Comparison of ENCODE assay signal across 23 mouse cellular contexts in the genomic region with DNA sequence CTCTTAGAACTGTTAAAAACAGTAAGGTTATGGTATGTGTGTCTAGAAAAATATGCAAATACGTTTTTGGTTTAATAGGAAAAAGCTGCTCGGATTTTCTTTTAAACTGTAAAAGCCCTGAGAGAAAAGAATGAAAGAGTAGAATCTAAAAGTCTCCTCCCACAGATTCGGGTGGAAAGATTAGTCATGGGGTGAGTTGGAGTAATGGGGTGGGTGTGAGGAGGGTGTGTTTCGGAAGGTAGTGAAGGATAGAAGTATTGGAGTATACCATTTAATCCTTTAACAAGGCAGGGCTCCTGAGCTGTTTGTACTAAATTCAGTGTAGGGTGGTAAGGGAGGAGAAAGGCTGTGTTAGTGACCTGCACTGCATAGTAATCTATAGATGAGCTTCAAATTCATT. TPM values are rescaled to one million over a fixed set of nuclear protein-coding genes. Genes with fewer than 3 reads are reported as not detected.
"Had no signal": no experiment of that assay in that cellular context is flagged by ENCODE, and none has a peak within 500 bp of the region (broad histone marks: within the 10 kb centered on the region; RNA-seq: fewer than 3 reads in every experiment).

No protein-coding gene starts in this region.

- H3K27me3 ChIP-seq: liver, embryonic 13.5 days; liver, embryonic 15.5 days; lung, embryonic 15.5 days; megakaryocyte, embryonic 14.5 days; midbrain, embryonic 13.5 days; midbrain, embryonic 15.5 days; neural tube, embryonic 12.5 days; stomach, embryonic 15.5 days had no signal

- DNase-seq: liver, embryonic 13.5 days; liver, postnatal 0 days; lung, adult 2 months; lung, postnatal 14 days; lung, postnatal 36 days; thymus, adult 18-20 months; thymus, postnatal 25 days; thymus, postnatal 4 days had no signal

- H3K4me1 ChIP-seq: liver, embryonic 13.5 days; liver, embryonic 15.5 days; lung, embryonic 15.5 days; megakaryocyte, embryonic 14.5 days; midbrain, embryonic 13.5 days; midbrain, embryonic 15.5 days; neural tube, embryonic 12.5 days; stomach, embryonic 15.5 days had no signal

- H3K4me2 ChIP-seq: liver, embryonic 13.5 days; liver, embryonic 15.5 days; lung, embryonic 15.5 days; midbrain, embryonic 11.5 days; midbrain, embryonic 13.5 days; midbrain, embryonic 15.5 days; neural tube, embryonic 12.5 days; stomach, embryonic 15.5 days had no signal

- H3K4me3 ChIP-seq: liver, embryonic 13.5 days; liver, embryonic 15.5 days; lung, embryonic 15.5 days; megakaryocyte, embryonic 14.5 days; midbrain, embryonic 13.5 days; midbrain, embryonic 15.5 days; neural tube, embryonic 12.5 days; stomach, embryonic 15.5 days had no signal

- H3K9ac ChIP-seq: liver, embryonic 13.5 days; liver, embryonic 15.5 days; liver, postnatal 0 days; lung, embryonic 15.5 days; midbrain, embryonic 13.5 days; midbrain, embryonic 15.5 days; neural tube, embryonic 12.5 days; stomach, embryonic 15.5 days had no signal

- H3K36me3 ChIP-seq: liver, embryonic 13.5 days; liver, embryonic 15.5 days; lung, embryonic 15.5 days; midbrain, embryonic 13.5 days; midbrain, embryonic 15.5 days; neural tube, embryonic 12.5 days; stomach, embryonic 15.5 days had no signal

- H3K27ac ChIP-seq: liver, embryonic 13.5 days; liver, embryonic 15.5 days; lung, embryonic 15.5 days; macrophage; midbrain, embryonic 13.5 days; midbrain, embryonic 15.5 days; neural tube, embryonic 12.5 days; stomach, embryonic 15.5 days; stomach, postnatal 0 days had no signal

- H3K9me3 ChIP-seq: liver, embryonic 13.5 days; liver, embryonic 15.5 days; lung, embryonic 15.5 days; megakaryocyte, embryonic 14.5 days; midbrain, embryonic 13.5 days; midbrain, embryonic 15.5 days; neural tube, embryonic 12.5 days; stomach, embryonic 15.5 days had no signal

RNA-seq across cellular contexts. Expression of a gene that starts 9.0 kb away (rescaled TPM):
- total RNA-seq: megakaryocyte progenitor cell, adult 5-6 weeks; monocyte, adult 5-6 weeks; neutrophil, adult 5-6 weeks had no signal
- polyA plus RNA-seq: liver, postnatal 0 days; macrophage; spleen, adult 2 months had no signal

RNA-seq across cellular contexts. Expression of a gene that starts 28.5 kb away (rescaled TPM):
- total RNA-seq: megakaryocyte progenitor cell, adult 5-6 weeks; monocyte, adult 5-6 weeks had no signal
- polyA plus RNA-seq: liver, embryonic 13.5 days; liver, embryonic 15.5 days; liver, postnatal 0 days; lung, adult 2 months; macrophage; spleen, adult 2 months; urinary bladder, adult 2 months had no signal
